Mouse (Mus musculus) neural tube, embryonic 12.5 days (tissue): ENCODE data around the gene Epha4. TPM values are rescaled to one million over a fixed set of nuclear protein-coding genes. Genes with fewer than 3 reads are reported as not detected.
A peak's percentile ranks its signal among the peaks of the same experiment; 100 is the strongest.

Source experiments
- ATAC-seq: fragments of 200-750 bp; cut with Nextera tagmentation; 2 replicates; pipeline ENCODE4 v1.8.0; 2017; ENCODE audit warnings: low read depth, mild to moderate bottlenecking, moderate TSS enrichment, moderate library complexity; ENCODE audit not compliant: low FRiP score
- H3K27ac ChIP-seq: fragments of 300-500 bp; sonication (generic); 2 replicates; pipeline ENCODE4 v1.5.1; 2016
- H3K27me3 ChIP-seq: fragments of 300-500 bp; sonication (generic); replicated peaks from 2 replicates; pipeline ENCODE4 v1.6.1; 2016; ENCODE audit warnings: mild to moderate bottlenecking
- H3K36me3 ChIP-seq: fragments of 300-500 bp; sonication (generic); 2 replicates; pipeline ENCODE4 v1.6.1; 2016; ENCODE audit warnings: mild to moderate bottlenecking
- H3K4me1 ChIP-seq: fragments of 300-500 bp; sonication (generic); 2 replicates; pipeline ENCODE4 v1.6.1; 2016
- H3K4me2 ChIP-seq: fragments of 300-500 bp; sonication (generic); replicated peaks from 2 replicates; pipeline ENCODE4 v1.6.1; 2016; ENCODE audit warnings: mild to moderate bottlenecking
- H3K4me3 ChIP-seq: fragments of 300-500 bp; sonication (generic); 2 replicates; pipeline ENCODE4 v1.5.1; 2016
- H3K9ac ChIP-seq: fragments of 300-500 bp; sonication (generic); 2 replicates; pipeline ENCODE4 v1.6.1; 2016; ENCODE audit warnings: mild to moderate bottlenecking
- H3K9me3 ChIP-seq: fragments of 300-500 bp; sonication (generic); 2 replicates; pipeline ENCODE4 v1.6.1; 2016; ENCODE audit warnings: mild to moderate bottlenecking
- WGBS: fragments of 180-500 bp; shearing (Covaris S2); methylation state at CpG from one replicate; pipeline ENCODE4 v1.1.7; 2016; 5-methylcytosine and 5-hydroxymethylcytosine counted together
- polyA plus RNA-seq: library from polyadenylated mRNA; unstranded; fragments of >200 nt; fragmentation: Nextera tagmentation; extraction: Ambion mirVana; gene quantifications from 2 replicates; pipeline ENCODE4 v1.2.1, GENCODE M21; 2016

Epha4 gene
- polyA plus RNA-seq, 1 experiment from 2014 or later = 27.9 TPM

DNA sequence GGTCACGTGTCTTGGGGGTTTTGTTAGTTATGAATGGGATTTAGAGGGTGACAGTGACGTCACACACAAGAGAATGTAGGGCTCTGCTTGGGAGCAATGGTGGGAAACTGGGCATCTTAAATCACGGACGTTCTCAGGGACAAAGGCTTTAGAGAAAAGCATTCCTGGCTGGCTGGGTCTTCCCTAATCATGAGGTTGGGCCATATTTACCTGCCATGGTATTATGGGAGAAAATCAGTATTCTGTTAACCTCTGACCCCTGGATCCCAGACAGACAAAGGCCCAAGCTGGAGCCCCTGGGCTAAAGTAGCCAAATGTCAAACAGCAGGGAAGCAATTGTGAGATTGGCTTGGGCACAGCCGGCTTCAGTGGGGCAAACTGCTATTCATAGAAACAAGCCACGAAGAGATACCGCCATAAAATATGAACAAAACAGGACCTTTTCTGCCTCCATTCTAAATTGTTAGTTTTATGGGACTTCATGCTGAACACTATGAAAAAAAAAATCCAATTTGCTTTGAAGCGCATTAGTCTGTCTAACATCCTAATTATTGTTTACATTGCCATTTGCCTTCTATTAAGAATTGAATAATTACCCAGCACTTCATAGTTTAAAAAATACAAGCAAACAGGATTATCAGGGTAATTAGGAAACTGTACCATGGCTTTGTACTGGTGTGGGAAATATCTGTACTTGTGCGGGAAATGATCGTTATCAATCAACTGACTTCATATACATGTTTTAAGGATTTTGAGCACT is 19.7 kb downstream of the Epha4 start:
- Histone ChIP-seq H3K4me2 (peak overlapping the region; percentile 39), H3K27me3 (no peaks in the 10 kb centered on the region), H3K4me3 (no peak overlapping the region), H3K27ac (peak overlapping the region; percentile 10; the same call in 1 of the 2 replicates), H3K36me3 (peaks cover 3% of the 10 kb centered on the region; the same call in 1 of the 2 replicates), H3K9ac (no peak overlapping the region), H3K4me1 (peaks cover 57% of the 10 kb centered on the region), H3K9me3 (no peaks in the 10 kb centered on the region)
- no peak; the same call in 1 of the 2 replicates for ATAC-seq
- 15% methylated on average over 10 of the region's 10 CpGs for WGBS

GRCm38 (mm10) chr1:77493841-77494635 is 20.9 kb downstream of the Epha4 start:
- Histone ChIP-seq H3K4me2 (peak overlapping the region; percentile 18; the same call in 1 of the 2 replicates), H3K9ac (no peak overlapping the region), H3K4me1 (peaks cover 50% of the 10 kb centered on the region), H3K4me3 (no peak overlapping the region), H3K36me3 (no peaks in the 10 kb centered on the region), H3K27me3 (no peaks in the 10 kb centered on the region), H3K27ac (no peak overlapping the region), H3K9me3 (no peaks in the 10 kb centered on the region)
- 27% methylated on average over 10 of the region's 10 CpGs for WGBS
- no peak for ATAC-seq

DNA sequence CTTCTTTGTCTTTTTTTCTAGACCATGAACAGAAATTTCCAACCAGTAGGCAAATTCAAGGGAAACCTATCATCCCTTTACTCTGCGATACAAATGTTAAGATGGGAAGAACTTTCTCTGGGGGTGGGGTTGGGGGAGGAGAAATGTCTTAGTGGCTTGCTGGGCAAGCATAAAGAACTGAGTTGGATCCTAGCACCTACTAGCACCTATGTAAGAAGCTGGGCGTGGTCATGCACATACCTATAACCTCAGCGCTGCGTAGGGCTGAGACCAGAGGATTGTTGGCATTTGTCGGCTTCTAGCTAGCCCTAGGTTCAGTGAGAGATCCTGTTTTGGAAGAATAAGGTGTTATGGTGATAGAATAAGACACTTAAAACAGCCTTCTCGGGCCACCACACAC is 24.7 kb downstream of the Epha4 start:
- Histone ChIP-seq H3K27me3 (no peaks in the 10 kb centered on the region), H3K4me2 (no peak overlapping the region), H3K36me3 (no peaks in the 10 kb centered on the region), H3K9me3 (no peaks in the 10 kb centered on the region), H3K27ac (no peak overlapping the region), H3K4me3 (no peak overlapping the region), H3K4me1 (peaks cover 24% of the 10 kb centered on the region), H3K9ac (no peak overlapping the region)
- ATAC-seq = no peak
- 95% methylated on average over 6 of the region's 6 CpGs for WGBS

DNA sequence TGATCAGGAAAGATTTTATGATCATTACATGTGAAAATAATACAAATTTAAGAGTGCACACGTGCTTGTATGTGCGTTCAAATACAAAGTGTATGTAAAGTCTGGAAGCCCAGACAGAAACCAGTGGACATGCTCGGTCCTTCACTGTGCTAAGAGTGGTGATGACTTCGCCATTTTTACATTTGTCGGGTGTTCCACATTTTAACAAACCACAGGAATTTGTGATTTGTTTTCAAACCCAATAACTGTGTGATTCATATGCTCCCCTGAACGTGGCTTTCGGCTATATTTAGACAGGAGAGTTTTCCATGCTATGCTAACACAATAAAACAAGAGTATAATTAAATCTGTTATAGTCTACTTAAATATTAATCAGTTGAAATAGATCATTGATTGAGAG is 25.5 kb downstream of the Epha4 start:
- no peak overlapping the region for H3K4me2 ChIP-seq
- H3K4me1 ChIP-seq = peaks cover 20% of the 10 kb centered on the region
- H3K9ac ChIP-seq = no peak overlapping the region
- H3K27ac ChIP-seq = no peak overlapping the region
- no peaks in the 10 kb centered on the region for H3K36me3 ChIP-seq
- no peaks in the 10 kb centered on the region for H3K27me3 ChIP-seq
- H3K9me3 ChIP-seq = no peaks in the 10 kb centered on the region
- 90% methylated on average over 7 of the region's 7 CpGs for WGBS
- no peak overlapping the region for H3K4me3 ChIP-seq
- ATAC-seq = no peak

DNA sequence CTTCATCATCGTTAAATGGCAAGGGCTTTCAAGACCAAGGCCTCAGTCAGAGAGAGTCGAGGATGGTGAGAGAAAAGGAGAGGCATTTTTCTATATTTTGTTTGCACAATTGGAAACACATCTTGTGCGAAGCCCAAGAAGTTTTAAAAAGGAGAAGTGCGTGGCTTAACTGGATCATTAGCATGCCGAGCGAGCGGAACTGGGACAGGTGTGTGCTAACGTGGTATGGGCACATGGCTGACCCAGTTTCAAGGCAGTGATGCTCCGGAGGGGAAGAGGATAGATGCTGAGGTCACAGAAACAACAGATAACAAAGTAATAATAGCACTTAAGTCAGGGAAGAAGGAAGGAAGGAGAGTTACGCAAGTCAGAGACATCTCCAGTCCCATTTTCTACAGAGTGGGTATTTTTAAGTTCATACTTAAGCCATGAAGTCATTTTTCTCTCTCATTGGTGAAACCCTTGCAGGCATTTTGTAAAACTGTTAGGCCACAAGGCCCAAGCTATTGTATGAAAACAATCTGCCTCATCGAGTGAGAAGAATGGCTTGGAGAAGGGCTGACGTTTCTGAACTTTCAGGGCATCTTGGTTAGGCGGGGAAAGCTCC is 26.9 kb downstream of the Epha4 start:
- WGBS = 73% methylated on average over 13 of the region's 13 CpGs
- H3K9ac ChIP-seq = no peak overlapping the region
- H3K4me2 ChIP-seq = no peak overlapping the region
- H3K4me3 ChIP-seq = no peak overlapping the region
- no peaks in the 10 kb centered on the region for H3K27me3 ChIP-seq
- no peak overlapping the region for H3K27ac ChIP-seq
- peaks cover 6% of the 10 kb centered on the region for H3K4me1 ChIP-seq
- H3K36me3 ChIP-seq = no peaks in the 10 kb centered on the region
- ATAC-seq = no peak
- H3K9me3 ChIP-seq = no peaks in the 10 kb centered on the region

- H3K4me3 ChIP-seq = no peak overlapping the region
- no peaks in the 10 kb centered on the region for H3K9me3 ChIP-seq
- no peak for ATAC-seq
- no peaks in the 10 kb centered on the region for H3K36me3 ChIP-seq
- no peak overlapping the region for H3K9ac ChIP-seq
- no peak overlapping the region for H3K27ac ChIP-seq
- H3K4me1 ChIP-seq = no peaks in the 10 kb centered on the region
- no peak overlapping the region for H3K4me2 ChIP-seq
- no peaks in the 10 kb centered on the region for H3K27me3 ChIP-seq
- WGBS = 87% methylated on average over 6 of the region's 6 CpGs
Measured at GRCm38 (mm10) chr1:77484766-77485596, 29.9 kb downstream of the Epha4 start.

- H3K9me3 ChIP-seq = no peaks in the 10 kb centered on the region
- WGBS = 72% methylated on average over 3 of the region's 3 CpGs
- H3K27me3 ChIP-seq = no peaks in the 10 kb centered on the region
Measured at GRCm38 (mm10) chr1:77475808-77476413, 39.0 kb downstream of the Epha4 start.

DNA sequence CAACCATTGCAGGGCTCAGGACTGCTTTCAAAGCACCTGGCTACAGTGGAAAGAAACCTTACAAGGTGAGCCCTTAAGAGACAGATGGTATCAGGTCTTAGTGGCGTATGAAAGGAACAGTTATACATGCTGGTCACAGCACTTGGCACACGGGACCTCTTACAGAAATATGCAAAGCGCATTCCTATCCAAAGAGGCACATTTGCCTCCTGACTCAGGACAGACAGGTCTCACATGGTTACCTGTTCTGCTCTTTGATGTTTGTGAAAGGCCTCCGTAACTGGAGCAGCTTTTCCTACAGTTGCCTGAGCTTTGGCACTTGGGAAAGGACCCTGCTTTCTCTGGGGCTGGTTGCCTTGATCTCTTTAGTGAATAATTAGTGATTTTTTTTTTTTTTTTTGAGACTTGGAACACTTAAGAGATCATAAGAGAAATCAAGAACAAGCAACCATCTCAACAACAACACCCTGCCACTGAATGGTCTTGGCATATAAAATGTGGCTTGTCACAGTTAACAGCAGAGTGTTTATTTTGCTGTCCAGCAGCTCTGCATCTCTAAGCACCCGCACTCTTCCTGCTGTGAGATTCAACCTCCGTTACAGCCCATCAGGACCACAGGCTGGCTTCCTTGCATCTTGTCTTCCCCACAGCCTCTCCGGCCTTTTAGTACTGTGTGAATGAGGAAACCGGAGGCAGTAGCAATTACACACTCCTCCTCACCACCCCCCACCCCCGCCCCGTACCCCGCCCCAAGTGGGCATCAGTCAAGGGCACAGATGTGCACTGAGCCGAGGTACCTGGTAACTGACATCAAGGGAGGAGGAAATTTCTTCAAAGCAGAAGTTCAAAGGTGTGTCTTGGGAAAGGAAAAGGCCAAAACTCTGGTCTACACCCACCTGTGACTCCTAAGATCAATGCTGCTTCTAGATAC is 41.2 kb downstream of the Epha4 start:
- Histone ChIP-seq H3K36me3 (no peaks in the 10 kb centered on the region), H3K27me3 (no peaks in the 10 kb centered on the region), H3K9me3 (no peaks in the 10 kb centered on the region), H3K4me3 (no peak overlapping the region), H3K27ac (no peak overlapping the region), H3K4me1 (peaks cover 16% of the 10 kb centered on the region), H3K9ac (no peak overlapping the region), H3K4me2 (no peak overlapping the region)
- ATAC-seq = no peak
- WGBS = 27% methylated on average over 12 of the region's 12 CpGs

More at GRCm38 (mm10) chr1:77475808-77476413, 39.0 kb downstream of the Epha4 start:
- Histone ChIP-seq H3K9ac (no peak overlapping the region), H3K4me2 (no peak overlapping the region), H3K36me3 (no peaks in the 10 kb centered on the region), H3K4me1 (peaks cover 16% of the 10 kb centered on the region), H3K27ac (no peak overlapping the region), H3K4me3 (no peak overlapping the region)
- no peak for ATAC-seq

GRCm38 (mm10) chr1:77472566-77472965 is 42.3 kb downstream of the Epha4 start:
- no peak overlapping the region for H3K9ac ChIP-seq
- H3K27ac ChIP-seq = no peak overlapping the region
- H3K4me3 ChIP-seq = no peak overlapping the region
- H3K9me3 ChIP-seq = no peaks in the 10 kb centered on the region
- no peak overlapping the region for H3K4me2 ChIP-seq
- no peaks in the 10 kb centered on the region for H3K27me3 ChIP-seq
- peaks cover 16% of the 10 kb centered on the region for H3K4me1 ChIP-seq
- WGBS = 72% methylated on average over 2 of the region's 2 CpGs
- H3K36me3 ChIP-seq = no peaks in the 10 kb centered on the region
- ATAC-seq = no peak

DNA sequence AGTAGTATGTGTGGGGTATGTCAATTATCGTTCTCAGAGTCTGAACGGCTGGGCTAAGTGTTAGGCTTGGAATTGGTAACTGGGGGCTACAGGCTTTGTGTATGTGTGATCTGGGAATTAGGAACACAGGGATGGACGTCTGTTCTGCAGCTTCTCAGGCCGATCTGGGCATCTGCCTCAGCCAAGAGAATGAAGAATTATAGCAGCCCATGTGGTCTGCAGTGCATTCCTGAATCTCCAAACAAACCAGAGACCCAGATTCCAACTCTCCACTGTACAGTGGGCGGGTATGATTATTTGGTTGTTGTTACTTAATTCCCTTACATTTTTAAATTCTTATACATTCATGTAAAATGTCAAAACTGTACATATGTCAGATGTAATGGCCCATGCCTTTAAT is 43.4 kb downstream of the Epha4 start:
- no peak overlapping the region for H3K27ac ChIP-seq
- no peak overlapping the region for H3K9ac ChIP-seq
- no peaks in the 10 kb centered on the region for H3K36me3 ChIP-seq
- H3K4me2 ChIP-seq = no peak overlapping the region
- no peak overlapping the region for H3K4me3 ChIP-seq
- peaks cover 16% of the 10 kb centered on the region for H3K4me1 ChIP-seq
- no peaks in the 10 kb centered on the region for H3K9me3 ChIP-seq
- whole genome bisulfite sequencing = 63% methylated on average over 5 of the region's 5 CpGs
- no peak for ATAC-seq
- no peaks in the 10 kb centered on the region for H3K27me3 ChIP-seq

DNA sequence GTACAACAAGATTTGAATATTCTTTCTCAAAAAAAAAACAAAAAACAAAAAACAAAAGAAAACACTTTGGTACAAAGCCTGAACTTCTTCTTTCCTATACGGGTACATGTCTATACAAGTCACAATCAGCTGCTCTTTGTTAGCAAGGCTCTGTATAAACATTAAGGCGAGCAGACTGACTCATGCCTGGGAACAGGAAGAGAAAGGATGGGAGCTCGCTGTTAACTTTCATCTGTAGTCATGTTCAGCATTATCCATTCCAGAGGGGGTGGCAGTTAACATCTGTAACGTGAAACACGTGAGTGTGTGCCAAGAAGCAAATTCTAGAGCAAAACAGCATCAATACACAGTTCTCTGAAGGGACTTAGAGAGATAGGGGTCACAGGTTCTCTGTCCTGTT is 43.9 kb downstream of the Epha4 start:
- H3K9me3 ChIP-seq = no peaks in the 10 kb centered on the region
- no peak for ATAC-seq
- 68% methylated on average over 5 of the region's 5 CpGs for WGBS

More for the DNA sequence above, 43.9 kb downstream of the Epha4 start:
- H3K36me3 ChIP-seq = no peaks in the 10 kb centered on the region
- no peak overlapping the region for H3K27ac ChIP-seq
- H3K4me1 ChIP-seq = peaks cover 16% of the 10 kb centered on the region
- no peak overlapping the region for H3K4me2 ChIP-seq
- H3K4me3 ChIP-seq = no peak overlapping the region
- no peak overlapping the region for H3K9ac ChIP-seq
- H3K27me3 ChIP-seq = no peaks in the 10 kb centered on the region
